Mouse (Mus musculus) T-helper 17 cell (primary cell): Measurements from ENCODE around the gene Dennd2a.

Source experiments
- in situ Hi-C, 2 experiments: fragments of 300-600 bp; cut with MboI, MseI; formaldehyde crosslinking; loops; 1 replicate in 1 of 2; 2 replicates in 1 of 2; pipeline ENCODE4 v1.15.1; 2025; ENCODE audit warnings: high pct_unique_total_duplicates in 2 of 2

The Dennd2a gene

GRCm38 (mm10) chr6:39557723-39558261, at the start of gene Dennd2a:
Gene Dennd2a, minus strand, starts transcription at chr6:39557867.
- in situ Hi-C loops, result no loop called here

DNA sequence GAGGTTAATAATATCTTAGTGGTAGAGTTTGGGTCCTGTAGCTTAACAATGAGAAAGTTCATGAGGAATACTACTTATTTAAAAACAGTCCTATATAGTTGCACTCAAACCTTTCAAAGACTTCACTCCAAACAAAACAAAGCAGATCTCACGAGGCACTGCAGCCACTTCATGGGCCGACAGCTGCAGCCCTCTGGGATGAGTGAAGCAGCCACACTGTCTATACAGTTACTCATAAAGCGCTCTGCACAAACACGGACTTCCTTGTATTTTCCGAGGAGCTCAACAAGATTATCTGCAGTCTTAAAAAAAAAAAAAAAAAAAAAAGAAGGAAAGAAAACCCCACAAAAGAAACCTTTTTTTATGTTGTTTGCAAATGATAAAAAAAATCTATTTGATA, 49.7 kb upstream of the Dennd2a start:
- in situ Hi-C loops, result loop anchor here (25.0 kb wide), 1 partner anchor 180 kb away; no protein-coding TSS in a partner anchor

- in situ Hi-C loops, result loop anchor here (25.0 kb wide), 1 partner anchor 180 kb away; no protein-coding TSS in a partner anchor
Measured at GRCm38 (mm10) chr6:39606862-39607261, 49.2 kb upstream of the Dennd2a start.

GRCm38 (mm10) chr6:39606056-39606455, 48.4 kb upstream of the Dennd2a start:
- in situ Hi-C loops, result loop anchor here (25.0 kb wide), 1 partner anchor 181 kb away; no protein-coding TSS in a partner anchor

GRCm38 (mm10) chr6:39604565-39604964, 46.9 kb upstream of the Dennd2a start:
- in situ Hi-C loops, result loop anchor here (25.0 kb wide), 1 partner anchor 183 kb away; no protein-coding TSS in a partner anchor

DNA sequence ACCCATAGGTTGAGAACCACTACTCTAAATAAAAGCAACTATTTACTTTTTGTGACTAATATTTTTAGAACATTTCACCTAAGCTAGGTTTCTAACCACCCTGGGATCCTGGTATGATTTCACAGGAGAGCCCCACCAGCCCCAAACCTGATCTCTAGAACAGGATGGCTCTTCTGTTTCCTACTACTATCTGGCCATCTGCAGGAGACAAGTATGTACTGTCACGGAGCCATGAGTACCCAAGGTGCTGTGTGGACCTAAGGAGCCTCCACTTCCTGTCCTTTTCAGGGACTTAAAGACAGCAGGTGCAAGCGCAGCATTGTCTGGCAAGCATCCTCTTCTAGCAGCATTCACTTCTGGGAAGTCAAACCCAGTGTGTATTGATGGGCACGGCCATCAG, 44.2 kb upstream of the Dennd2a start:
- in situ Hi-C loops, result loop anchor here (25.0 kb wide), 1 partner anchor 185 kb away; no protein-coding TSS in a partner anchor

GRCm38 (mm10) chr6:39600851-39601250, 43.2 kb upstream of the Dennd2a start:
- in situ Hi-C loops, result loop anchor here (25.0 kb wide), 1 partner anchor 186 kb away; no protein-coding TSS in a partner anchor

DNA sequence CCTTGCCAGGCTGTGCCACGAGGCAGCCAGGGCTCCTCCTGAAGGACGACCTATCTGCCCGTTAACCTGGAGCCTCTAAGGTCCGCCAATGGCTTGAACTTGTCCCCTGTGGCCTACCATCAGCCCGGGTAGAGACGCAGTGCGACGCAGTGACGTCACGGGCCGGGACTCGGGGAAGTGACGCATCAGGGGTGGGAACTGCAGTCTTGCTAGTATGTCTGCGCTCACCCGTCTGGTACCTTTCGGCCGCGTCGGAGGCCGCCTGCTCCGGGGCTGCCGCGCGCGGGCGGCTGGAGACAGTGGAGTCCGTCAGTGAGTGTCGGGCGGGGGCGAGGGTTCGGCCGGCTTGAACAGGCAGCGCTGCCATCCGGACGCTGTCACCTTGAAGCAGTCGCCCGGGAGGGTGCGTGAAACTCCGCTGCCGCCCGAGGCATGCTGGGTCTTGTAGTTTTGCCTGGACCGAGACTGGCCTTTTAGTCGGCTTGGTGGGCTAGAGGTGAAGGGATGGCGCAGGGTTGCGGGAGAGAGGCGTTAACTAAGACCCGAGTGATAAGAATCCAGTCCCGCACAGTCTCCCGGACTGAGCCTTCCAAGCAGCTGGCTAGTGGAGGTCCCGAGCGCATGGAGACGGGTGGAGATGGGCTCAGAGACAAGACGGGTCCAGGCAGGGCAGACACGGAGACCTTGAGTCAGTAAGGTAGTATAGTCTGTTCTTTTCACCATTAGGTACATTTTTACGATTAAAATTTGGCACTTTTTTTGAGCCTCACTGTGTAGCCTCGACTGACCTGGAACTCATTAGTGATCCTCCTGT, 34.9 kb upstream of the Dennd2a start, which contains the start of gene Ndufb2:
Gene Ndufb2, plus strand, starts transcription at position 174 of the 814 bp plus-strand sequence.
- in situ Hi-C loops, result loop anchor here (5.0 kb wide), 1 partner anchor 135 kb away; the partner anchor contains the start of gene Braf (in 2 of the 2)

GRCm38 (mm10) chr6:39591481-39591880, 33.8 kb upstream of the Dennd2a start:
- in situ Hi-C loops, result loop anchor here (5.0 kb wide), 1 partner anchor 136 kb away; the partner anchor contains the start of gene Braf (in 2 of the 2)

DNA sequence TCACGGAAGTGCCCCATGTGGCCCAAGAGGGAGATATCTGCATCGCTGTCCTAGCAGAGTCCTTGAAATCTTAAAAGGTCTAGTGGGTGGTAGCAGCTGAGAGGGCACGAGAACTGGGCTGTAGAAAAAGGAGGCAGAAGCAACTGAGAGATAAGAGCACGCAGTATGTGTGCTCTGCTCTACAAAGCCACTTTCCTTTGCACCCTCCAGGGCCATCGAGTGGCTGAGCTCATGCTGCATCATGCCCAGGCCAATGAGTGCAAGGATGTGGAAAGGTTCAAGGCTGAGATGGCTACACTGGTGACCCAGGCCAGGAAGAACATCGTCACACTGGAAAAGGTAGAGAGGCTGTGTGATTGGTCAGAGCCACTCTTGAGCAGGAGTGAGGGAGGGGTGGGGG, 27.9 kb upstream of the Dennd2a start, which contains the start of gene Gm42420:
Gene Gm42420, plus strand, starts transcription at position 237 of the 400 bp plus-strand sequence.
- in situ Hi-C loops, result no loop called here

DNA sequence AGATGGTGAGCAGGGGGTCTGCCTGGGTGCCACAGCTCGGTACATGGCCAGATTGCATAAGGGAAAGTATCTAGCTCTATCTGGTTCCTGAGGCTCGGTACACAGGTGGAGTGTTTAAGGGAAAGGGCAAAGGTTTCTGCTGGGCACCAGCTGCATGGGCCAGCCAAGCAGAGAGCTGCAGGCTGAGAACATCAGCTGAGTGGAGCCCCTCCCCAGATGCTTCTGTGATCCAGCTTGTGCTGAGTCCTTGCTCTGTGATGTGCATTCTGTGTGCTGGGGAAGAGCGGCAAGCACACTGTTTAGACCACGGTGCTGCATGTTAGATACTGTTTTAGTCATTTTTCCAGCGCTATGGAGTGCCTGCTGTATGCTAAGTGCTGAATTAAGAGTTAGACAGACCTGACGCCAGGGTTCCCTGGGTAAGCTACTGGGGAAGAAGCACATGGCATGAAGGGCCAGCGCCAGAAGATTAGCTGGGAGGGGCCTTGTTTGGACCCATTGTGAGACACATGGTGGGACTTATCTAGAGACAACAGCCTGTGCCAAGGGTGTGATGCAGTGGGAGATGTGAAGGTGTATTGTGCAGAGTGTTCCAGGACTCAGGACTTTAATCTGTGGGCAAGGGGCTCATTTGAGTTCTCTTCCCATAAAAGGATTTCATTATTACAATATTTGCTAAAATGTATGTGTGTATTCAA, 23.6 kb upstream of the Dennd2a start:
- in situ Hi-C loops, result no loop called here

DNA sequence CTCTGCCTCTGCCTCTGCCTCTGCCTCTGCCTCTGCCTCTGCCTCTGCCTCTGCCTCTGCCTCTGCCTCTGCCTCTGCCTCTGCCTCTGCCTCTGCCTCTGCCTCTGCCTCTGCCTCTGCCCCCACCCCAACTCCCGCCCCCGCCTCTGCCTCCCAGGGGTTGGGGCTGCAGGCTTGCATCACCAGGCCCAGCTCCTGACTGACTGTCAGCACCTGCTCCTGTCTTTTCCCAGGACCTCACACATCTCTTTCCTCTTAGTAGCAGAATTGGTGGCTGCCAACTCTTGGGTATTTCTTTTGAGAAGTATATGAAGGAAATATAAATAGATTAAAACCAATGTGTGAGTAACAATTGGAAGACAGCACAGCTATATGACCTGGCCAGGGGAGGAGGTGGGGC, 22.9 kb upstream of the Dennd2a start:
- in situ Hi-C loops, result no loop called here

GRCm38 (mm10) chr6:39579552-39579951, 21.9 kb upstream of the Dennd2a start:
- in situ Hi-C loops, result no loop called here

- in situ Hi-C loops, result no loop called here
Measured at GRCm38 (mm10) chr6:39574951-39575350, 17.3 kb upstream of the Dennd2a start.

GRCm38 (mm10) chr6:39574555-39574869, 16.8 kb upstream of the Dennd2a start:
- in situ Hi-C loops, result no loop called here

DNA sequence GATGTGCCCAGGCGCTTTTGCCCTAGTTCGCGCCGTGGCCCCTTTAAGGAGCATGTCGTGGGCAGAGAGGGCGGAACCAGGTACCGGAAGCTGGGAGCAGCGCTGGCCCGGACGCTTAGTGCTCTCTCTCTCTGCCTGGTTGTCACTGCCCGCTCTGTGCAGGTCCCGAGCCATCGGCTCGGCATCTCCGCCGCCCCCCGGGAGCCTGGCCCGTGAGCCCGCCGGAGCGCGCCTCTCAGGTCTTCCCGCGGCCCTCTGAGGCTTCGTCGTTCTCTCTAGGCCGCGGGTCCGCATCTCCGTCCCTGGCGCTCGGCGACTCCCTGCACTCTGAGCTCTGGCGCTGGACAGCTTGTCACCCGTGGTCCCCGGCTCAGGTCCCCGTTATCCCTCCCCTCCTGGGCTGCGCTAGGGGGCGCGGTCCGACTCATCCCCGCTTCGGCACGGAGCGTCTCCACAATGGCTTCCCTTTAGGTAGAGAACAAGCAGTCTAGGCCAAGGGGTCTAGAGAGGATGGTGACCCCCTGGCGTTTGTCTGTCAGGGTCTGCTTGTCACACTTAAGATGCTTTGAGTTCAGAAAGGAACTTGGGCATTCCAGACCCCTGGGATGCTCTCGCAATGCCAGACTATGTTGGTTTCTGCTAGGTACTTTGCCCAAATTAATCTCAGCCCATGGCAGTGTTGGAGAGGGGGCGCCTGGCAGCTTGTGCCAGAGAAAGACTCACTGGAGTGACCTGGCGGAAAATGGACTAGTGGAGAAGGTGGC, 16.3 kb upstream of the Dennd2a start, which contains the start of gene Adck2:
Gene Adck2, plus strand, starts transcription at position 83 of the 764 bp plus-strand sequence.
- in situ Hi-C loops, result no loop called here

GRCm38 (mm10) chr6:39570426-39570825, 12.8 kb upstream of the Dennd2a start:
- in situ Hi-C loops, result no loop called here

DNA sequence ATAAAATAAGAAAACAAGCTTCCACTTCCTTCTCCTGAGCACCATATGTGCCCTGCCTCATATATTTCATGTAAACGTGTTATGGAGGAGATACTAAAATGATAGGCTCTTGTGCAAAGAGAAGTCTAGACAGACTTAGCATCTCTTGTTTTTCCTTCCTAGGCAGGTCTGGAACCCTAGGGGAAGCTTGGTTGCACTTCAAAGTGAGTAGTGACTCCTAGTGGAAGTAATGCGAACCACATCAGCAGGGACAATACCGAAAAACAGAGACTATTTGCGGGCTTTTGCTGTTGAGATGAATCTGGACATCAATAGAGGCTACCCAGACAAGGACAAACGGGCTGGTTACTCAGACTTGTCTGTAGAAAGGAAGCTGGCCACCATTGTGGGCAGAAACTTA, 9.9 kb upstream of the Dennd2a start:
- in situ Hi-C loops, result loop anchor here in 1 of 2 experiments (10.0 kb wide), 1 partner anchor 103 kb away; no protein-coding TSS in a partner anchor

GRCm38 (mm10) chr6:39562166-39563015, 4.7 kb upstream of the Dennd2a start:
- in situ Hi-C loops, result loop anchor here (5.0 to 10.0 kb wide), 2 partner anchors 95 to 98 kb away; no protein-coding TSS in a partner anchor
